Mouse (Mus musculus): ENCODE data around the gene Duox1. TPM values are rescaled to one million over a fixed set of nuclear protein-coding genes. Genes with fewer than 3 reads are reported as not detected.
"Not testable (repeated sequence)": the region's sequence is repeated elsewhere in the genome, so short reads cannot be mapped to it uniquely, and the experiment has no call there.

Duox1 gene
- polyA plus RNA-seq, 1 experiment from 2014 or later, result not detected

DNA sequence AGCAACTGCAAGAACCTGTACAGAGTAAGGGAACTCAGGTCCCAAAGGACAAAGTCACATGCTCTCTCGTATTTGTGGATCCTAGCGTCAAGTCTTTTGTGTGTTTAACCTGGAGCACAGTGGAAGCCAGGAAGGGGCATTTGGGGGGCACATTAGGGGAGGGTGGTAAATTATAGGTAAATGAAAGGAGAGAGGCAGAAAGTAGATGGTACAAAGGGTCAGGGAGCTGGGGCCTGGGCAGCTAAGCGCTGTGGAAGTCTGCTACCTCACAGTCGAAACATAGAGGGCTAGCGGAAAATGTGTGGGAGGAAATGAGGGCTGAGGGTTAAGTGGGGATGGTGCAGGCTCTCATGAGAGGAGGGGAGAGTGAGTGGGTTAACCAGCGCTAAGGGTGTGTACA lies 66.6 kb downstream of the Duox1 start:
- WGBS, result 76% methylated on average over 6 of the region's 6 CpGs

DNA sequence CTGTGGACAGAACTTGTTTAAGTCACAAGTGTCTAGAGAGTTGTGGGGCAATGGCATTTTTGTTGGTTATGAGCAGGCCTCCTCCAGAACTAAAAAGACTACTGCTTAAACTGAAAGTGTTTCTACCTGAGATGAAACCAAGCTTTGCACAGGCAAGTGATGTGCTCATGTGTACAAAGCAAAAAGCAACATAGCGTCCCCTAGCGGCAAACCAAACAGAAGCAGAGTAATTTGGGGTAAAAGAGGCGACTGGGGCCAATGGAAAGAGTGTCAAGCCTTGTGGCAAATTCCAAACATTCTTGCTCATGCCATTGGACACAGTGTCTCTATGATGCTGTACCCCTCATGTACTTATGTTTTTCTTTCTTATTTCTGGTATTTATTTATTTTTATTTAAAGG lies 69.6 kb downstream of the Duox1 start:
- Histone ChIP-seq H3K27me3 (ENCODE audit: insufficient read depth, low read length) (no peaks in the 10 kb centered on the region), H3K36me3 (ENCODE audit: insufficient read depth) (no peaks in the 10 kb centered on the region), H3K4me3 (ENCODE audit: low read depth, low read length) (no peak overlapping the region), H3K9me3 (ENCODE audit: low read depth, low read length) (no peaks in the 10 kb centered on the region), H3K4me1 (ENCODE audit: insufficient read depth) (no peaks in the 10 kb centered on the region), H3K9ac (no peak overlapping the region), H3K27ac (ENCODE audit: low read depth) (no peak overlapping the region), H3K4me2 (no peak overlapping the region)
- peak; percentile 34; the same call in 1 of the 2 replicates for TF ChIP-seq CTCF (IDR thresholded peaks at IDR 0.05; ENCODE audit: low read depth)
- no peak for ATAC-seq (ENCODE audit: insufficient read depth)
- DNase-seq, result no peak
- WGBS, result 29% methylated on average over 3 of the region's 3 CpGs

More for the DNA sequence above, 66.6 kb downstream of the Duox1 start:
- Histone ChIP-seq H3K36me3 (ENCODE audit: insufficient read depth) (no peaks in the 10 kb centered on the region), H3K4me1 (ENCODE audit: insufficient read depth) (no peaks in the 10 kb centered on the region), H3K9ac (no peak overlapping the region), H3K27ac (ENCODE audit: low read depth) (no peak overlapping the region), H3K4me3 (ENCODE audit: low read depth, low read length) (no peak overlapping the region), H3K27me3 (ENCODE audit: insufficient read depth, low read length) (no peaks in the 10 kb centered on the region), H3K4me2 (no peak overlapping the region), H3K9me3 (ENCODE audit: low read depth, low read length) (no peaks in the 10 kb centered on the region)
- ATAC-seq (ENCODE audit: insufficient read depth) (no peak), DNase-seq (no peak)
- TF ChIP-seq CTCF (IDR thresholded peaks at IDR 0.05; ENCODE audit: low read depth), result no peak

DNA sequence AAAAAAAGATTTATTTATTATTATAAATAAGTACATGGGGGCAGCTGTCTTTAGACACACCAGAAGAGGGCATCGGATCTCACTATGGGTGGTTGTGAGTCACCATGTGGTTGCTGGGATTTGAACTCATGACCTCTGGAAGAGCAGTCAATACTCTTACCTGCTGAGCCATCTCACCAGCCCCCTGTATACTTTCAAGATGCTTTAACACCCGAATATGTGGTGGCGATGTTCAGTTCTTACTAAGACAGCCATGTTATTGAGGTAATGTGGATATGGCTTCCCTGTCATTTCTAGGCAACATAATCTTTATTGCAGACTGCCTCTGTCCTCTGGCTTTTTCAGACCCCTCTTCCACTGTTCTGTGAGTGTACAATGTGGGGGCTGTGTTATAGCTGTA lies 71.7 kb downstream of the Duox1 start:
- H3K9me3 ChIP-seq (ENCODE audit: low read depth, low read length); H3K27ac ChIP-seq (ENCODE audit: low read depth); DNase-seq; H3K27me3 ChIP-seq (ENCODE audit: insufficient read depth, low read length); ATAC-seq (ENCODE audit: insufficient read depth); H3K36me3 ChIP-seq (ENCODE audit: insufficient read depth); H3K4me2 ChIP-seq; H3K4me3 ChIP-seq (ENCODE audit: low read depth, low read length); H3K9ac ChIP-seq; H3K4me1 ChIP-seq (ENCODE audit: insufficient read depth): not testable (repeated sequence)
- WGBS, result 86% methylated on average over 3 of the region's 3 CpGs

DNA sequence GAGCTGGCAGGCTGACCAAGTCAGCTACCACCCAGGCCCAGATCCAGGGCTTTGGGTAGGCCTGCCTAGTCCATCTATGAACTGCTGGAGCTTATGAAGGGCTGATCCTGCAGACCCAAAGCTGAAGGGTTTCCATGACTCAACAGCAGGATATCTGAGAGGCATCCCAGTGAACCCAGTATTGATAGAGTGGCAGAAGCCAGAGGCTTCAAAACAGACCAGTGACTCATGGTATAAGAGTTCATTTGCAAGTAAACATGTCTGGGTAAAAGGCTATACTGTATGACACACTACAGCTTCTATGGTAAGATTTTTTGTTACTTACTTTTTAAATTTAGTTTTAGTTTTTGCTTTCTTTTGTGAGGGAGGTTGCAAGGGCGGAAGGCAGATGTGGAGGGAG lies 80.7 kb downstream of the Duox1 start:
- 82% methylated on average over 1 of the region's 1 CpGs for WGBS
- Histone ChIP-seq H3K27ac (ENCODE audit: low read depth) (no peak overlapping the region), H3K27me3 (ENCODE audit: insufficient read depth, low read length) (no peaks in the 10 kb centered on the region), H3K4me3 (ENCODE audit: low read depth, low read length) (no peak overlapping the region), H3K4me1 (ENCODE audit: insufficient read depth) (no peaks in the 10 kb centered on the region), H3K9ac (no peak overlapping the region), H3K4me2 (no peak overlapping the region), H3K36me3 (ENCODE audit: insufficient read depth) (no peaks in the 10 kb centered on the region), H3K9me3 (ENCODE audit: low read depth, low read length) (no peaks in the 10 kb centered on the region)
- DNase-seq, result no peak
- no peak for ATAC-seq (ENCODE audit: insufficient read depth)
- TF ChIP-seq CTCF (IDR thresholded peaks at IDR 0.05; ENCODE audit: low read depth), result no peak

Other genes with a start within 250 kb of the Duox1 start
- gene Spg11, start 197.3 kb upstream of the Duox1 start, polyA plus RNA-seq (2014; fragmentation: Nextera tagmentation; extraction: Ambion mirVana), result 11.5 and 14.3 TPM in 2 replicates
- 308 and 336 TPM in 2 replicates for gene B2m, start 168.0 kb upstream of the Duox1 start, polyA plus RNA-seq (2014; fragmentation: Nextera tagmentation; extraction: Ambion mirVana)
- not detected in 2 replicates for gene Trim69, start 155.0 kb upstream of the Duox1 start, polyA plus RNA-seq (2014; fragmentation: Nextera tagmentation; extraction: Ambion mirVana)
- not detected in 2 replicates for gene Patl2, start 129.5 kb upstream of the Duox1 start, polyA plus RNA-seq (2014; fragmentation: Nextera tagmentation; extraction: Ambion mirVana)
- gene Terb2, start 129.4 kb upstream of the Duox1 start, polyA plus RNA-seq (2014; fragmentation: Nextera tagmentation; extraction: Ambion mirVana), result not detected in 2 replicates
- gene Sord, start 80.9 kb upstream of the Duox1 start, polyA plus RNA-seq (2014; fragmentation: Nextera tagmentation; extraction: Ambion mirVana), result 16.0 and 16.2 TPM in 2 replicates
- 0.07 TPM in 1 of 2 replicates, not detected in the other for gene Duox2, start 17.2 kb upstream of the Duox1 start, polyA plus RNA-seq (2014; fragmentation: Nextera tagmentation; extraction: Ambion mirVana)
- 0.11 TPM in 1 of 2 replicates, not detected in the other for gene Duoxa2, start 16.8 kb upstream of the Duox1 start, polyA plus RNA-seq (2014; fragmentation: Nextera tagmentation; extraction: Ambion mirVana)
- gene Duoxa1, start 1.9 kb upstream of the Duox1 start, polyA plus RNA-seq (2014; fragmentation: Nextera tagmentation; extraction: Ambion mirVana), result not detected in 2 replicates
- 3.7 and 5.1 TPM in 2 replicates for gene Shf, start 53.5 kb downstream of the Duox1 start, polyA plus RNA-seq (2014; fragmentation: Nextera tagmentation; extraction: Ambion mirVana)
- 0.12 and 0.26 TPM in 2 replicates for gene Slc28a2, start 110.8 kb downstream of the Duox1 start, polyA plus RNA-seq (2014; fragmentation: Nextera tagmentation; extraction: Ambion mirVana)
- not detected in 2 replicates for gene Gm14085, start 169.3 kb downstream of the Duox1 start, polyA plus RNA-seq (2014; fragmentation: Nextera tagmentation; extraction: Ambion mirVana)